19 mouse cellular contexts compared by ENCODE assay signal in the genomic region with DNA sequence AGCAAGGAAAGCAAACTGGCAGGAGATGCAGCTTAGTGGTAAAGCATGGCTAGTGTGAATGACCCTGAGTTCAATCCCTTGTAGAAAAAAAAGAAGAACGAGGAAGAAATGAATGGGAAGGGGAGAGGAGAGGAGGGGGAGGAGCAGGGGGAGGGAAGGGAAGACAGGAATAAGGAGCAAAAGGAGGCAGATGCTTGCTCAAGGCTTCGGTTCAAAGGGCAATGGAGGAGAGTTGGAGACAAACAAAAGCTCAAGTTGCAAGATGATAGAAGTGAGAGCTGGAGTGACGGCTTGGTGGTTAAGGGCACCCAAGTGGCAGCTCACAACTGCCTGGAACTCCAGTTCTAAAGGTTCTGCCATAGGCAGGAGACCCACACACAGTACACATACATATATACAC. TPM values are rescaled to one million over a fixed set of nuclear protein-coding genes. Genes with fewer than 3 reads are reported as not detected.
A peak's percentile ranks its signal among the peaks of the same experiment; 100 is the strongest.
DNase-seq lines count a peak whose midpoint lies in the region; ATAC-seq lines count a peak whose summit lies in the region.
"Had no signal": no experiment of that assay in that cellular context is flagged by ENCODE, and none has a peak within 500 bp of the region (broad histone marks: within the 10 kb centered on the region; RNA-seq: fewer than 3 reads in every experiment).

No protein-coding gene starts in this region.

- no peak for ATAC-seq in erythroid progenitor cell, adult 5-6 weeks (replicated peaks; ENCODE audit: low FRiP score, poor library complexity, severe bottlenecking)
- ATAC-seq: activated CD4-positive, CD25-positive, alpha-beta regulatory T cell, adult 4 months; CD4-positive, CD25-positive, alpha-beta regulatory T cell, adult 4 months; Patski had no signal

- DNase-seq in adipocyte (ENCODE audit: low spot score), result peak; percentile 52
- DNase-seq in yolk sac, embryonic 10.5 days (ENCODE audit: low spot score), result peak; percentile 56
- no peak for DNase-seq in cerebellum, postnatal 36 days
- DNase-seq: adrenal gland, adult 2 months; adrenal gland, adult 8-10 months; adrenal gland, postnatal 10 days; adrenal gland, postnatal 14 days; adrenal gland, postnatal 25 days; adrenal gland, postnatal 36 days; B cell, adult 2 months; cerebellum, adult 11 months; cerebellum, adult 11-12 months; cerebellum, adult 18-20 months; cerebellum, adult 2 months had no signal

RNA-seq across cellular contexts. Expression of a gene that starts 9.3 kb away (rescaled TPM):
- 0.84 TPM in 1 of 2 replicates, not detected in the other for total RNA-seq in erythroid progenitor cell, adult 5-6 weeks (2015; ENCODE audit: low replicate concordance)
- 2.8 and 4.1 TPM in 2 replicates for total RNA-seq in erythroid progenitor cell, adult 5-6 weeks (2017; ENCODE audit: low replicate concordance)
- total RNA-seq: MEL had no signal

RNA-seq across cellular contexts. Expression of a gene that starts 23.1 kb away (rescaled TPM):
- total RNA-seq in erythroid progenitor cell, adult 5-6 weeks (2015; ENCODE audit: low replicate concordance), result 84.3 and 107 TPM in 2 replicates
- total RNA-seq in erythroid progenitor cell, adult 5-6 weeks (2017; ENCODE audit: low replicate concordance), result 114 and 119 TPM in 2 replicates

RNA-seq across cellular contexts. Expression of a gene that starts 38.8 kb away (rescaled TPM):
- 2.1 and 8.6 TPM in 2 replicates for total RNA-seq in erythroid progenitor cell, adult 5-6 weeks (2015; ENCODE audit: low replicate concordance)
- total RNA-seq in erythroid progenitor cell, adult 5-6 weeks (2017; ENCODE audit: low replicate concordance), result 3.8 and 4.1 TPM in 2 replicates

Comparison
In these comparisons a context has a peak if more than half of its experiments do, and no peak if none do; other contexts are left out.
1. DNase-seq: peak in adipocyte (single experiment) and yolk sac, embryonic 10.5 days (single experiment); none in cerebellum, postnatal 36 days (0 of 2).